Mouse (Mus musculus): Measurements from ENCODE around the gene Adamts16.

Adamts16 gene

GRCm38 (mm10) chr13:70836246-70836645 lies 5.4 kb downstream of the Adamts16 start:
- DNase-seq (ENCODE audit: low read depth, low spot score), result no peak

- no peak for DNase-seq (ENCODE audit: low read depth, low spot score)
These were observed 8.9 kb downstream of the Adamts16 start for GRCm38 (mm10) chr13:70832593-70833138.

- DNase-seq (ENCODE audit: low read depth, low spot score), result no peak
These were observed 10.6 kb downstream of the Adamts16 start for GRCm38 (mm10) chr13:70831041-70831440.

- no peak for DNase-seq (ENCODE audit: low read depth, low spot score)
These were observed 14.1 kb downstream of the Adamts16 start for GRCm38 (mm10) chr13:70827507-70827906.

- no peak for DNase-seq (ENCODE audit: low read depth, low spot score)
These were observed 16.3 kb downstream of the Adamts16 start for GRCm38 (mm10) chr13:70825265-70825664.

- no peak for DNase-seq (ENCODE audit: low read depth, low spot score)
These were observed 17.9 kb downstream of the Adamts16 start for GRCm38 (mm10) chr13:70823757-70824156.

- DNase-seq (ENCODE audit: low read depth, low spot score), result no peak
These were observed 22.6 kb downstream of the Adamts16 start for GRCm38 (mm10) chr13:70818982-70819381.

- no peak for DNase-seq (ENCODE audit: low read depth, low spot score)
These were observed 27.2 kb downstream of the Adamts16 start for GRCm38 (mm10) chr13:70814423-70814822.

- DNase-seq (ENCODE audit: low read depth, low spot score), result no peak
These were observed 36.1 kb downstream of the Adamts16 start for GRCm38 (mm10) chr13:70805506-70805905.

GRCm38 (mm10) chr13:70802849-70803248 lies 38.8 kb downstream of the Adamts16 start:
- no peak for DNase-seq (ENCODE audit: low read depth, low spot score)

GRCm38 (mm10) chr13:70799322-70799721 lies 42.3 kb downstream of the Adamts16 start:
- DNase-seq (ENCODE audit: low read depth, low spot score), result no peak

GRCm38 (mm10) chr13:70798396-70798795 lies 43.2 kb downstream of the Adamts16 start:
- peak; percentile 14 for DNase-seq (ENCODE audit: low read depth, low spot score)

- DNase-seq (ENCODE audit: low read depth, low spot score), result no peak
These were observed 47.5 kb downstream of the Adamts16 start for GRCm38 (mm10) chr13:70794074-70794572.

GRCm38 (mm10) chr13:70793660-70794059 lies 48.0 kb downstream of the Adamts16 start:
- no peak for DNase-seq (ENCODE audit: low read depth, low spot score)

GRCm38 (mm10) chr13:70792950-70793349 lies 48.7 kb downstream of the Adamts16 start:
- DNase-seq (ENCODE audit: low read depth, low spot score), result no peak

GRCm38 (mm10) chr13:70789806-70790205 lies 51.8 kb downstream of the Adamts16 start:
- DNase-seq (ENCODE audit: low read depth, low spot score), result no peak

- no peak for DNase-seq (ENCODE audit: low read depth, low spot score)
These were observed 52.6 kb downstream of the Adamts16 start for GRCm38 (mm10) chr13:70789022-70789421.

- no peak for DNase-seq (ENCODE audit: low read depth, low spot score)
These were observed 56.5 kb downstream of the Adamts16 start for GRCm38 (mm10) chr13:70785078-70785477.

GRCm38 (mm10) chr13:70784126-70784525 lies 57.5 kb downstream of the Adamts16 start:
- no peak for DNase-seq (ENCODE audit: low read depth, low spot score)

- DNase-seq (ENCODE audit: low read depth, low spot score), result no peak
These were observed 61.8 kb downstream of the Adamts16 start for GRCm38 (mm10) chr13:70779781-70780180.

GRCm38 (mm10) chr13:70778872-70779554 lies 62.6 kb downstream of the Adamts16 start:
- no peak for DNase-seq (ENCODE audit: low read depth, low spot score)

- peak; percentile 16 for DNase-seq (ENCODE audit: low read depth, low spot score)
These were observed 70.5 kb downstream of the Adamts16 start for GRCm38 (mm10) chr13:70771100-70771499.

GRCm38 (mm10) chr13:70769156-70769555 lies 72.5 kb downstream of the Adamts16 start:
- no peak for DNase-seq (ENCODE audit: low read depth, low spot score)
